Mouse (Mus musculus) mature B cell (primary cell): Measurements from ENCODE around the gene Nhsl2.

ENCODE experiments used
- in situ Hi-C: fragments of 300-500 bp; cut with MboI; formaldehyde crosslinking; loops from 2 replicates; pipeline ENCODE4 v1.14.3; 2019

The Nhsl2 gene

GRCm38 (mm10) chrX:101901806-101902490, 52.8 kb downstream of the Nhsl2 start:
- in situ Hi-C loops, result no loop called here

GRCm38 (mm10) chrX:101902597-101902996, 53.4 kb downstream of the Nhsl2 start:
- in situ Hi-C loops, result no loop called here

GRCm38 (mm10) chrX:101907301-101907700, 58.1 kb downstream of the Nhsl2 start:
- in situ Hi-C loops, result no loop called here

GRCm38 (mm10) chrX:101929131-101929530, 79.9 kb downstream of the Nhsl2 start:
- in situ Hi-C loops, result no loop called here

- in situ Hi-C loops, result no loop called here
Measured at GRCm38 (mm10) chrX:101930301-101930700, 81.1 kb downstream of the Nhsl2 start.

GRCm38 (mm10) chrX:101931016-101931415, 81.8 kb downstream of the Nhsl2 start:
- in situ Hi-C loops, result no loop called here

- in situ Hi-C loops, result no loop called here
Measured at GRCm38 (mm10) chrX:101932244-101932643, 83.1 kb downstream of the Nhsl2 start.

GRCm38 (mm10) chrX:101933346-101933745, 84.2 kb downstream of the Nhsl2 start:
- in situ Hi-C loops, result no loop called here

GRCm38 (mm10) chrX:101935291-101935840, 86.2 kb downstream of the Nhsl2 start:
- in situ Hi-C loops, result no loop called here

- in situ Hi-C loops, result no loop called here
Measured at GRCm38 (mm10) chrX:101939486-101939885, 90.3 kb downstream of the Nhsl2 start.

GRCm38 (mm10) chrX:101942461-101942896, 93.3 kb downstream of the Nhsl2 start:
- in situ Hi-C loops, result no loop called here

- in situ Hi-C loops, result no loop called here
Measured at GRCm38 (mm10) chrX:101943743-101944142, 94.6 kb downstream of the Nhsl2 start.

- in situ Hi-C loops, result no loop called here
Measured at GRCm38 (mm10) chrX:101944761-101945330, 95.7 kb downstream of the Nhsl2 start.

- in situ Hi-C loops, result no loop called here
Measured at GRCm38 (mm10) chrX:101952436-101952835, 103.3 kb downstream of the Nhsl2 start.

- in situ Hi-C loops, result no loop called here
Measured at GRCm38 (mm10) chrX:101953256-101953655, 104.1 kb downstream of the Nhsl2 start.

- in situ Hi-C loops, result no loop called here
Measured at GRCm38 (mm10) chrX:101953787-101954491, 104.8 kb downstream of the Nhsl2 start.

GRCm38 (mm10) chrX:101954492-101954851, 105.3 kb downstream of the Nhsl2 start:
- in situ Hi-C loops, result no loop called here

- in situ Hi-C loops, result no loop called here
Measured at GRCm38 (mm10) chrX:101961848-101962247, 112.7 kb downstream of the Nhsl2 start.

GRCm38 (mm10) chrX:101963711-101964110, 114.5 kb downstream of the Nhsl2 start:
- in situ Hi-C loops, result no loop called here

- in situ Hi-C loops, result no loop called here
Measured at GRCm38 (mm10) chrX:101973028-101973427, 123.8 kb downstream of the Nhsl2 start.

GRCm38 (mm10) chrX:101976931-101977330, 127.7 kb downstream of the Nhsl2 start:
- in situ Hi-C loops, result no loop called here

- in situ Hi-C loops, result no loop called here
Measured at GRCm38 (mm10) chrX:101978861-101979260, 129.7 kb downstream of the Nhsl2 start.

GRCm38 (mm10) chrX:101979267-101979666, 130.1 kb downstream of the Nhsl2 start:
- in situ Hi-C loops, result no loop called here
